Mouse (Mus musculus): ENCODE data around the gene Pde6b. TPM values are rescaled to one million over a fixed set of nuclear protein-coding genes. Genes with fewer than 3 reads are reported as not detected.

The Pde6b gene
- under 1 TPM; 0.30 to 0.36 TPM for total RNA-seq (2021)

GRCm38 (mm10) chr5:108388201-108388600 is at the start of gene Pde6b:
TSS of gene Pde6b (plus strand) at chr5:108388391.
- intact Hi-C loops (cut with DNase I): no loop called here
- DNase-seq (ENCODE audit: low spot score in 2 of 2): no peak

DNA sequence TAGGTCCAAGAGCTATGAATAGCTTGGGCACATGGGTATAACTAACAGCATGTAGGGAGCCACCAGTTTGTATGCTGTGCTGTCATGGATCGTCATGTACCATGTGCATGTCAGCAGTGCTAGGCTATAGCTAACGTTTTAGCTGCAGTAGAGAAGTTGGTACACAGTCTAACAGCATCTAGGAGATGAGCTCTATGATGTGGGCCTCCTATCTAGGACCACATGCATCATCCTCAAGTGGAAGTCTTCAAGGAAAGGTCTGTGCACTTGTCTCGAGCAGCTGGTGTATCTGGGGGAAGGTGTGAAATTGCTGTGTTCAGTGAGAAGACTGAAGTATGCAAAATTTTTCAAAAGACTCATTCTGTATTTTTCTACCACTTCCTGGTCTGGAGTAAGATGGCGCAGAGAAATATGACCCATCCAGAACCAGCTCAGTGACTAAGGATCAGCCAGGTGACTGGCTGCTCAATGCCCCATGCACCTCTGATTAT is 44.5 kb upstream of the Pde6b start:
- DNase-seq (ENCODE audit: low spot score in 2 of 2): no peak
- intact Hi-C loops (cut with DNase I): loop anchor here (10.0 kb wide), 1 partner anchor 261 kb away; no protein-coding TSS in a partner anchor

DNA sequence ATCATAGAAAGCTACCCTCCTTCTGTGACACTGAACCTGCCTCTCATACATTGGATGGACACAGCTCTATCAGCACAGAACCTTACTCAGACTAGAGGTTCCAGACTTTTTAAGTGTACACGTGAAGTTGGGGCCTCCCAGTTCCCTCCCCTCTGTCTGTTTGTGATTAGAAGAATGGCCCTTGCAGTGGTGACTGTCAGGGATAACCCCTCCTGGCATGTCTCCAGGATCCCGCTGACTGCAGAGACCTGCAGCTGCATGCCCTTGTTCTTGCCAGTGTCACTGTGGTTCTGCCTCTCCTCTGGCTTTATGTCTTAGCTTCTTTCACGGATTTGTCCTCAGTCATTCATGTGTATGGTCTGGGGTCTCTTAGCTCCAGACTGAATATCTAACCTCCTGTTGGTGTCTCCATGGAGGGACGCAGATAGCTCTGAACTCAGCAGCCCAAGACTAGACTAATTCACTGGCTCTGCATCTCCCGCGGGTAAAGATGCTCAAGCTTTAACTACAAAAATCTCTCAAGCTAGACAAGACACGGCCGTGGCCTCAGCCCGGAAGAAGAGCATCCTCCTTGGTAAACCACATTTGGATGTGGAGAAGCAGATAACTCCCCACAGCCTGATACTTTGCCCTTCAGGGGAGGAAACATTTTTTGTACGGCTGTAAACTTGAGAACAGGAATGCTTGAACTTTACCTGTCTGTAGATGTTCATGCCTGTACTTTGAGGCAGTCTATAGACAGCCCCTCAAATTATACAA is 42.7 kb upstream of the Pde6b start:
- DNase-seq (ENCODE audit: low spot score in 2 of 2): no peak
- intact Hi-C loops (cut with DNase I): loop anchor here (10.0 kb wide), 1 partner anchor 259 kb away; no protein-coding TSS in a partner anchor

DNA sequence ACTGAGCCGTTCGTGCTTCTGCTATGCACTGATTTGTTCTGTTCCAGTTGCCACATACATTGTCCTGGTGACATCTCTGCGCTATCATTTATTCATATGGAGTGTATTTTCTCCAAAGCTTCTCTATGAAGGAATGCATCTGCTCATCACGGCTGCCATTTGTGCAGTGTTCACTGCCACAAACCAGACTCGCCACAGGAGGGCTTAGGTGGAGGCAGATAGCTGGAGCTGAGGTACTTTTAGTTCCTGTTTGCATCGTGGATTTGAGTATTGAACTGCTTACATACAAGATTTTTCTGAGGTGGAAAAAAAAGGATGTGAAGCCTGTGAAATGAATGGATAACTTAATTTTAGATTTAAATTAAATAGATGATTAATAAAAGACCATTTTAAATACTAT is 40.3 kb upstream of the Pde6b start:
- intact Hi-C loops (cut with DNase I): loop anchor here (10.0 kb wide), 1 partner anchor 257 kb away; no protein-coding TSS in a partner anchor

GRCm38 (mm10) chr5:108349511-108350148 is 38.6 kb upstream of the Pde6b start:
- intact Hi-C loops (cut with DNase I): loop anchor here (10.0 kb wide), 1 partner anchor 255 kb away; no protein-coding TSS in a partner anchor
- DNase-seq (ENCODE audit: low spot score in 2 of 2): no peak

More for the DNA sequence above, 40.3 kb upstream of the Pde6b start:
- no peak for DNase-seq (ENCODE audit: low spot score in 2 of 2)

- DNase-seq (ENCODE audit: low spot score in 2 of 2): no peak
- intact Hi-C loops (cut with DNase I): no loop called here
Observed at GRCm38 (mm10) chr5:108354056-108354455, 34.1 kb upstream of the Pde6b start.

DNA sequence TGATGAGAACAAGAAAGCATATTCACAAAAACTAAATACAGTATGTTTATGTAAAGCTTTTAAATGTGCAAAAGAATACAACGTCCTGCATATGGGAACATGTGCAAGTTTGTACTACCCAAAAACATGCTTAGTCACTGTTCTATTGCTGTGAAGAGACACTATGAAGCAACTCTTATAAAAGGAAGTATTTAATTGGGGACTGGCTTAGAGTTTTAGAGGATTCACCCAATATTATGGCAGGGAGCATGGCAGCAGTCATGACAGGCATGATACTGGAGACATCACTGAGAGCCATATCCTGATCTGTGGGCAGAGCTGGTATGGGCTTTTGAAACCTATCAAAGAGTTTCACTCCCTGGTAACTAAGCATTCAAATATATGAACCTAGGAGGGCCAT is 30.3 kb upstream of the Pde6b start:
- DNase-seq (ENCODE audit: low spot score in 2 of 2): no peak
- intact Hi-C loops (cut with DNase I): no loop called here

DNA sequence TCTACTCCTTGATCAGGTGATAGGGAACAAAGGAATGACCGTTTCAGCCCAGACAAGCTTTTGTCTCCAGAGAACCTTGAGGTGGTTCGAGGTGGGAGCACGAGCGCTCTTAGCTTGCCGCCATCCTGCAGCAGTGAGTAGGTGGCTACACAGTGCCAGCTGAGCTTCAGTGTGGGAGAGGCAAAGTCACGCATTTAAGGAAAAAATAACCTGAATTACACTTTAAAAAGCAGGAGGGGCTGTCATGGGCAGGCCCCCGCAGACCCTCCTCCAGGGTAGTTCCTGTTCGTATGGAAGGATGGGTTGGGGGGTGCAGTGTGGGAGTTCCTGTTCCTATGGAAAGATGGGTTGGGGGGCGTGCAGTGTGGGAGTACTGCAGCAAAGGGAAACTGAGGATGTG is 28.7 kb upstream of the Pde6b start:
- intact Hi-C loops (cut with DNase I): no loop called here
- DNase-seq (ENCODE audit: low spot score in 2 of 2): peak; percentile 66 to 73

DNA sequence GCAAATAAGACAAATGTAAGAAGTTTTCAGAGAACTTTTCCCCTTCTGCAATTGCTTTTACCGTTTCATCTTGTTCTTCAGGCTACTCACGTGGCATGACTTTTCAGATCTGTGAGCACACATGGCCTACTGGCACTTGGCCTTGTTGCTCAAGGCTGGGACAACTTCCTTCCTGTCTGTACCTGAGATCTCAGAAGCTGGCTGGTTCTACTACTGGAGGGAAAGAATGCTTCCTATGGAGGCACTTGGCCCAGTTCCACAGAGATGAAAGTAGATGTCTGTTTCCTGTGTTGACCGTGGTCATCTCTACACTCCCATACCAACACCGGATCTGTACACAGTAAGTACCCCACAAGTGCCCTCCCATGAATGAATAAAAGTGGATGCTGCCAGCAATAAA is 28.0 kb upstream of the Pde6b start:
- no peak for DNase-seq (ENCODE audit: low spot score in 2 of 2)
- intact Hi-C loops (cut with DNase I): loop anchor here (10.0 kb wide), 1 partner anchor 1745 kb away; the partner anchor contains the start of gene Gtpbp6

- no peak for DNase-seq (ENCODE audit: low spot score in 2 of 2)
- intact Hi-C loops (cut with DNase I): loop anchor here (10.0 kb wide), 1 partner anchor 1742 kb away; the partner anchor contains the start of gene Gtpbp6
Observed at GRCm38 (mm10) chr5:108362330-108362729, 25.9 kb upstream of the Pde6b start.

GRCm38 (mm10) chr5:108366328-108366983 is 21.7 kb upstream of the Pde6b start:
- peak in 1 of 2 experiments; percentile 48 for DNase-seq (ENCODE audit: low spot score in 2 of 2)
- intact Hi-C loops (cut with DNase I): loop anchor here (5.0 to 10.0 kb wide), 4 partner anchors 66 to 1738 kb away; partner anchors contain the start of genes Atp5k, Gtpbp6, Mtf2 and Pcgf3

DNA sequence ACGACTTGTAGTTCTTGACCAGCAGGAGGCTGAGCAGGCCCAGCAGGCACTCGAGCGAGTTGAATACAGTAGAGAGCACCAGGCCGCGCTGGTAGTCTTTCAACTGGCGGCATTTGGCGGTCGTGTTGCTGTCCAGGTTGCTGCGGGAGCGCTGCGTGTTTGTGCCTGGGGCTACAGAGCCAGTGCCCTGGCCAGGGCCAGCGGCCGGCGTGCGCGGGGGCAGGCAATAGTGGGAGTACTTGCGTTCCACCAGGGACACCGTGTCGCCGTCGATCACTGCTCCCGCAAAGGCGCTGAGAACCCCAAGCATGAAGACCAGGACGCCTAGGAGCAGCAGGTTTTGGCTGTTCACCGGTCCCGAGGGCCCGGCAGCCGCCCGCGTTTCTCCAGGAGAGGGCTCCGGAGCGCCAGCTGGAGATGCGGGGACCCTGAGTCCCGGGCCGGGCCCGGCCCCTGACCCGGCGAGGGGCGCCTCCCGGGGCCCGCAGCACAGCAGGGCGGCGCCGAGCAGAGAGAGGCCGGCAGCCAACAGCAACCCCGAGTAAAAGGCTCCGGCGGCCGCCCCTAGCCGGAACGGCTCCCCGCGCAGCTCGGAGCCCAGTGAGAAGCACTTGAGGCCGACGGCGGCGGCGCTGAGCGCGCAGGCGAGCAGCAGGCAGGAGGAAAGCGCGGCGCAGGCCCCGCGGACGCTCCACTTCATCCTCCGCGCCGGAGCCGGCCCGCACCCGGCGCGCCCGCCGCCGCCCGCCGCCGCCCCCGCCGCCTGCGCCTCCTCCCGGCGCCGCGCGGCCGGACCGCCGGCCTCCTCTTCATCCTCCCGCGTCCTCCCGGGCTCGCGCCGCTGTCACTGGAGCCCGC is 21.0 kb upstream of the Pde6b start:
- DNase-seq (ENCODE audit: low spot score in 2 of 2): peak; percentile 66 to 73
- intact Hi-C loops (cut with DNase I): loop anchor here (5.0 to 10.0 kb wide), 4 partner anchors 65 to 1738 kb away; partner anchors contain the start of genes Atp5k, Gtpbp6, Mtf2 and Pcgf3

GRCm38 (mm10) chr5:108367871-108368332 is 20.3 kb upstream of the Pde6b start, which contains the start of gene Gm42517:
TSS of gene Gm42517 (minus strand) at chr5:108367922.
- intact Hi-C loops (cut with DNase I): loop anchor here (5.0 to 10.0 kb wide), 4 partner anchors 64 to 1737 kb away; partner anchors contain the start of genes Atp5k, Gtpbp6, Mtf2 and Pcgf3

GRCm38 (mm10) chr5:108368446-108368845 is 19.7 kb upstream of the Pde6b start:
- no peak for DNase-seq (ENCODE audit: low spot score in 2 of 2)
- intact Hi-C loops (cut with DNase I): loop anchor here (5.0 to 10.0 kb wide), 4 partner anchors 64 to 1736 kb away; partner anchors contain the start of genes Atp5k, Gtpbp6, Mtf2 and Pcgf3

More at GRCm38 (mm10) chr5:108367871-108368332, 20.3 kb upstream of the Pde6b start, which contains the start of gene Gm42517:
- peak; percentile 49 to 61 for DNase-seq (ENCODE audit: low spot score in 2 of 2)

DNA sequence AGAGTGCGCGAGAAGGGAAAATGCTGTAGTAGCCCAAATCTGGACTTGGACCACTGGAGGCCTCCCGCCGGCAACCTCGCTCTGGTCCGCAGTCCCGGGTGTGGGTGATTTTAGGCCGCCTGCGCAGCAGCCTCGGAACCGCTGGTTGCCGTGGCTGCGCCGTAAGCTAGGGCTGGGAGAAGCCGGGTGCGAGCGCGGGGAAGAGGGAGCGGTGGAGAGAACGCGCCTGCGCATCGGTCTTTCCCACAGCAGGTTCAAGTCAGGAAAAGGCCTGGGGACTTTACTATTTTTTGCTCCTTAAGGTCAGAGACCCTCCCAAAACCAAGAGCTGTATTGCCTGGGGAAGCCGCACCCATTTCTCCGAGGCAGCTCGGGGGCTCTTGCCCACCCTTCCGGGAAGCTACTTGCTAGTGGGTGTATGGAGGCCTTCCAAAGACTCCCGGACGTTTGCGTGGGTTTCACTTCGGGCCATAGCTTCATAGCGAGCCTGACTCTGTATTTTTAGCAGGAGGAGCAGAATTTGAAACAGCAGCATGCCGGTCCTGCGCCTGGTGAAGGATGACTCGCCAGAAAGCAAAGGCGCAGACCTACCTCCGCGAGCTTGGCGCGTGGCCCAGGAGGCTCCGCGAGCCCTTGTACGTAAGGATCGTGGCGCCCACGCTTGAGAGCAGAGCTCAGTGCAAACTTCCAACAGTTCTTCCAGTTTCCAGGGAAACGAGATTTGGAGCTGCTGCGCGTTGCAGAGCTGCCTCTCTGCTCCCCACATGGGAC is 19.2 kb upstream of the Pde6b start:
- DNase-seq (ENCODE audit: low spot score in 2 of 2): peak; percentile 92 to 94
- intact Hi-C loops (cut with DNase I): loop anchor here (5.0 to 10.0 kb wide), 4 partner anchors 63 to 1736 kb away; partner anchors contain the start of genes Atp5k, Gtpbp6, Mtf2 and Pcgf3

- intact Hi-C loops (cut with DNase I): loop anchor here (5.0 to 10.0 kb wide), 4 partner anchors 62 to 1735 kb away; partner anchors contain the start of genes Atp5k, Gtpbp6, Mtf2 and Pcgf3
- no peak for DNase-seq (ENCODE audit: low spot score in 2 of 2)
Observed at GRCm38 (mm10) chr5:108369964-108370363, 18.2 kb upstream of the Pde6b start.

GRCm38 (mm10) chr5:108374079-108374478 is 14.1 kb upstream of the Pde6b start:
- intact Hi-C loops (cut with DNase I): no loop called here
- DNase-seq (ENCODE audit: low spot score in 2 of 2): no peak

Measured in left cerebral cortex, postnatal 36 days (tissue).